Mouse (Mus musculus) bone marrow, adult 2 months (tissue): Measurements from ENCODE around the gene Nip7. TPM values are rescaled to one million over a fixed set of nuclear protein-coding genes. Genes with fewer than 3 reads are reported as not detected.
A peak's percentile ranks its signal among the peaks of the same experiment; 100 is the strongest.

ENCODE experiments used
- H3K27ac ChIP-seq: fragments of 200-500 bp; 2 replicates; pipeline ENCODE4 v1.5.1; 2012; ENCODE audit warnings: low read depth, mild to moderate bottlenecking, control low read depth, inconsistent platforms, low read length; ENCODE audit not compliant: control insufficient read depth, poor library complexity, insufficient read depth
- H3K4me1 ChIP-seq: fragments of 200-500 bp; 2 replicates; pipeline ENCODE4 v1.6.1; 2011; ENCODE audit warnings: low read length; ENCODE audit not compliant: control insufficient read depth, insufficient read depth
- H3K4me3 ChIP-seq: fragments of 200-500 bp; replicated peaks from 2 replicates; pipeline ENCODE3; 2011; ENCODE audit warnings: mild to moderate bottlenecking, low read depth, low read length, control low read depth; ENCODE audit not compliant: control insufficient read depth
- CTCF ChIP-seq: fragments of 200-500 bp; IDR thresholded peaks from 2 replicates; pipeline ENCODE4 v1.5.1; 2011; ENCODE audit warnings: low read length, control low read depth; ENCODE audit not compliant: control insufficient read depth, insufficient read depth
- POLR2A ChIP-seq: fragments of 200-500 bp; IDR thresholded peaks from 2 replicates; pipeline ENCODE4 v1.6.1; 2011; ENCODE audit warnings: low read depth, mild to moderate bottlenecking, control low read depth, low read length, borderline replicate concordance; ENCODE audit not compliant: control insufficient read depth
- WGBS: fragments of 180-500 bp; shearing (Covaris S2); methylation state at CpG from one replicate; pipeline ENCODE4 v1.1.7; 2018; 5-methylcytosine and 5-hydroxymethylcytosine counted together
- polyA plus RNA-seq: library from polyadenylated mRNA; stranded (reverse); fragments of >200 nt; gene quantifications from 2 replicates; pipeline ENCODE4 v1.2.4, GENCODE M21; 2011; ENCODE audit warnings: low replicate concordance; ENCODE audit not compliant: missing spikeins, insufficient read depth, insufficient read length

The Nip7 gene
- polyA plus RNA-seq, 1 experiment: 59.8 TPM

DNA sequence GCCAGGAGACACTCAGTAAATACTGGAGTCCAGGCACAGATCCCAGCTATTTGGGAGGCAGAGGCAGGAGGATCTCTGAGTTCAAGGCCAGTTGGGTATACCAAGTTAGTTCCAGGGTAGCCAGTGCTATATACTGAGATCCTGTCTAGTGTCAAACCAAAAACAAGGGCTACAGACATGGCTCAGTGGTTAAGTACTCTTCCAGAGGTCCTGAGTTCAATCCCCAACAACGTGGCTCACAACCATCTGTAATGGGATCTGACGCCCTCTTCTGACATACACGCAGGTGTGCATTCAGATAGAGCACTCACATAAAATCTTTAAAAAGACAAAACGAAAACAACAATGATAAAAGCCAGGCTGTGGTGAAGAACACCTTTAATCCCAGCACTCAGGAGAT is 7.2 kb upstream of the Nip7 start:
- Histone ChIP-seq H3K4me3 (no peak overlapping the region), H3K4me1 (no peaks in the 10 kb centered on the region), H3K27ac (no peak overlapping the region)
- TF ChIP-seq POLR2A (no peak), CTCF (no peak)
- 81% methylated on average over 4 of the region's 4 CpGs for WGBS

DNA sequence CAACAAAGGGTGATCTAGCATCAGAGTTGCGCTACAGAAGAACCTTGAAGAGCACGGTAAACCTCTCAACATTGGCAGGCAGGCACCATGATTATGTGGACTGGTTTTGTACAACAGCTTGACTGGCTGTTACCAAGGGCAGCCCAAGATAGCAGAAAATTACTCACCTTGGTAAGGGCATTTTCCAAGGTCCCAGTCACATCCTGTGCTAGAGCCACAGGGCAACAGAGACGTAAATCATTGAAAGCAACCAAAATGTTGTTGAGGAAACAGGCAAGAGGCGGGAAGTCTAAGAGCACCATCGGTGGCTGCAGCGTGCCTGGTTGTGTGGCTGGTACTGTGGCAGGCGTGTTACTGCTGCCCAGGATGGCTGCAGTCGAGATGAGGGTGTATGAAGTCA is 4.6 kb upstream of the Nip7 start:
- H3K27ac ChIP-seq: no peak overlapping the region
- whole genome bisulfite sequencing: 88% methylated on average over 8 of the region's 8 CpGs

DNA sequence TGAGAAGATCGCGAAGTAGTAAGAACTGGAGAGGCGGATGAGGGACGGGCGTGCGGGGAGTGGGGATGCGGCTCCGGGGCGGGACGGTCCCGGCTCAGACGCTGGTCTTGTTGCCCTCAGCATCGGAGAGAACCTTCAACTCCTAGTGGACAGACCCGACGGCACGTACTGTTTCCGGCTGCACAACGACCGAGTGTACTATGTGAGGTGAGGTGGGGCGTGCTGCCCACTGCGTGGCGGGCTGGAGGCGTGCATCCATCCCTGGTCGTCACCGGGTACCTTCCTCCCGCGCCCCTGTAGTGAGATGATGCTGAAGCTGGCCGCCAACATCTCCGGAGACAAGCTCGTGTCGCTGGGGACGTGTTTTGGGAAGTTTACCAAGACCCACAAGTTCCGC is 294 bp downstream of the Nip7 start:
- 1% methylated on average over 33 of the region's 33 CpGs for WGBS

More for the DNA sequence above, 4.6 kb upstream of the Nip7 start:
- Histone ChIP-seq H3K4me1 (no peaks in the 10 kb centered on the region), H3K4me3 (no peak overlapping the region)
- TF ChIP-seq CTCF: no peak
- no peak for TF ChIP-seq POLR2A

DNA sequence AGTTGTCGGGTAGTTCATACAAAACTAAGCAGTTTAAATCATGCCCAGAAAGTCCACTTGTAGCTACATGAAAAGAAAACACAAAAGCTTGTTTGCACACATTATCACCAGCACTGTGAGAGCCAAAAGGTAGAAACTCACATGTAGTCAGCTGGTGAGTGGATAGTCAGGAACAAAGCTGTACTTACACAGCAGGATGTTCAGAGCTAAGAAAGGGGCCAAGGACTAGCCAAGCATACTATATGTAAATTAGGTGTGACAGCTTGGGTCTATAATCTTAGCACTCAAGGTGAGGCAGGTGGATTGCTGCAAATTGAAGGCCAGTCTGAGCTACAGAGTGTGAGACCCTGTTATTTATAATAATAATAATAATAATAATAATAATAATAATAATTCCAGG is 5.9 kb downstream of the Nip7 start:
- TF ChIP-seq CTCF: no peak
- no peak for TF ChIP-seq POLR2A
- 91% methylated on average over 1 of the region's 1 CpGs for WGBS
- Histone ChIP-seq H3K4me3 (no peak overlapping the region), H3K27ac (no peak overlapping the region), H3K4me1 (no peaks in the 10 kb centered on the region)

More for the DNA sequence above, 294 bp downstream of the Nip7 start:
- peak overlapping the region; percentile 23 for H3K27ac ChIP-seq
- TF ChIP-seq POLR2A: no peak
- TF ChIP-seq CTCF: peak; percentile 13; the same call in 1 of the 2 replicates
- peak overlapping the region; percentile 97 for H3K4me3 ChIP-seq
- peaks cover 1% of the 10 kb centered on the region; the same call in 1 of the 2 replicates for H3K4me1 ChIP-seq

GRCm38 (mm10) chr8:107065511-107066496 is 9.1 kb downstream of the Nip7 start, which contains the start of gene Tmed6:
Gene Tmed6, minus strand, starts transcription at chr8:107065644.
- no peak for TF ChIP-seq POLR2A
- no peak for TF ChIP-seq CTCF
- Histone ChIP-seq H3K27ac (no peak within 1 kb of the TSS), H3K4me1 (no peaks in the 10 kb centered on the region), H3K4me3 (no peak within 1 kb of the TSS)
- 49% methylated on average over 17 of the region's 17 CpGs for WGBS

GRCm38 (mm10) chr8:107073706-107074105 is 17.0 kb downstream of the Nip7 start:
- H3K4me1 ChIP-seq: no peaks in the 10 kb centered on the region
- TF ChIP-seq POLR2A: no peak
- TF ChIP-seq CTCF: no peak
- 65% methylated on average over 4 of the region's 4 CpGs for WGBS
- no peak overlapping the region for H3K27ac ChIP-seq
- H3K4me3 ChIP-seq: no peak overlapping the region

- WGBS: 82% methylated on average over 1 of the region's 1 CpGs
- Histone ChIP-seq H3K4me1 (no peaks in the 10 kb centered on the region), H3K4me3 (no peak overlapping the region), H3K27ac (no peak overlapping the region)
- TF ChIP-seq CTCF (no peak), POLR2A (no peak)
Observed at GRCm38 (mm10) chr8:107074128-107074527, 17.5 kb downstream of the Nip7 start.

- Histone ChIP-seq H3K27ac (no peak overlapping the region), H3K4me1 (no peaks in the 10 kb centered on the region), H3K4me3 (no peak overlapping the region)
- 90% methylated on average over 7 of the region's 7 CpGs for WGBS
- TF ChIP-seq POLR2A (no peak), CTCF (no peak)
Observed at GRCm38 (mm10) chr8:107076239-107076888, 19.7 kb downstream of the Nip7 start.
